Mouse (Mus musculus) CH12.LX (cell line): ENCODE measurements around the gene B4galnt3.

ENCODE experiments used
- CTCF ChIP-seq, 2 experiments: IDR thresholded peaks in 1 of 2; conservative IDR thresholded peaks in 1 of 2; 2 replicates each; pipeline ENCODE4 v1.5.1; 2011 to 2012; ENCODE audit warnings: low read depth in 2 of 2, low read length in 2 of 2, improper control_type of control experiment in 1 of 2, inconsistent platforms in 1 of 2, mild to moderate bottlenecking in 1 of 2, moderate library complexity in 1 of 2
- E2F4 ChIP-seq: IDR thresholded peaks from 2 replicates; pipeline ENCODE4 v1.6.1; 2011; ENCODE audit warnings: low read depth, low read length, improper control_type of control experiment; ENCODE audit not compliant: insufficient replicate concordance
- EP300 ChIP-seq: IDR thresholded peaks from 2 replicates; pipeline ENCODE4 v1.6.1; 2011; ENCODE audit warnings: low read length, improper control_type of control experiment
- MAX ChIP-seq: IDR thresholded peaks from 2 replicates; pipeline ENCODE4 v1.6.1; 2011; ENCODE audit warnings: low read length, improper control_type of control experiment
- POLR2A ChIP-seq: IDR thresholded peaks from 2 replicates; pipeline ENCODE4 v1.6.1; 2011; ENCODE audit warnings: low read depth, mild to moderate bottlenecking, improper control_type of control experiment, low read length
- POLR2AphosphoS2 ChIP-seq: IDR thresholded peaks from 2 replicates; pipeline ENCODE4 v1.6.1; 2011; ENCODE audit warnings: low read depth, low read length, improper control_type of control experiment
- RAD21 ChIP-seq: IDR thresholded peaks from 2 replicates; pipeline ENCODE4 v1.6.1; 2011; ENCODE audit warnings: low read depth, mild to moderate bottlenecking, low read length, improper control_type of control experiment, moderate library complexity
- TCF12 ChIP-seq: IDR thresholded peaks from 2 replicates; pipeline ENCODE4 v1.6.1; 2014; ENCODE audit warnings: low read depth, mild to moderate bottlenecking, inconsistent platforms, low read length, improper control_type of control experiment
- USF1 ChIP-seq: IDR thresholded peaks from 2 replicates; pipeline ENCODE4 v1.6.1; 2014; ENCODE audit warnings: low read depth, mild to moderate bottlenecking, inconsistent platforms, low read length, improper control_type of control experiment
- ZC3H11A ChIP-seq: IDR thresholded peaks from 2 replicates; pipeline ENCODE4 v1.6.1; 2012; ENCODE audit warnings: low read depth, mild to moderate bottlenecking, inconsistent platforms, low read length, improper control_type of control experiment
- ZKSCAN1 ChIP-seq: IDR thresholded peaks from 2 replicates; pipeline ENCODE4 v1.6.1; 2012; ENCODE audit warnings: low read depth, inconsistent platforms, low read length, improper control_type of control experiment, borderline replicate concordance
- ZMIZ1 ChIP-seq: IDR thresholded peaks from 2 replicates; pipeline ENCODE4 v1.6.1; 2012; ENCODE audit warnings: low read depth, mild to moderate bottlenecking, inconsistent platforms, low read length, improper control_type of control experiment

GRCm38 (mm10) chr6:120197964-120198363, 96.4 kb downstream of the B4galnt3 start:
- TF ChIP-seq CTCF (conservative IDR thresholded peaks at IDR 0.05 in 1 of 2, IDR thresholded peaks at IDR 0.05 in 1 of 2; ENCODE audit: low read depth in 2 of 2, low read length in 2 of 2) (peak; percentile 90 to 92), MAX (no peak), POLR2AphosphoS2 (no peak), ZMIZ1 (no peak), POLR2A (no peak), ZC3H11A (peak; percentile 56), USF1 (no peak), E2F4 (no peak), ZKSCAN1 (no peak), EP300 (no peak), TCF12 (no peak), RAD21 (peak; percentile 72)
